Mouse (Mus musculus) kidney, embryonic 15.5 days (tissue): Measurements from ENCODE around the gene Orm1. TPM values are rescaled to one million over a fixed set of nuclear protein-coding genes. Genes with fewer than 3 reads are reported as not detected.
A peak's percentile ranks its signal among the peaks of the same experiment; 100 is the strongest.

Experiments used
- ATAC-seq: fragments of 200-750 bp; cut with Nextera tagmentation; replicated peaks from 2 replicates; pipeline ENCODE4 v1.8.0; 2017; ENCODE audit warnings: moderate TSS enrichment; ENCODE audit not compliant: low FRiP score
- H3K27ac ChIP-seq: fragments of 300-500 bp; sonication (generic); 2 replicates; pipeline ENCODE4 v1.5.1; 2015; ENCODE audit warnings: mild to moderate bottlenecking, inconsistent platforms
- H3K27me3 ChIP-seq: fragments of 300-500 bp; sonication (generic); 2 replicates; pipeline ENCODE4 v1.6.1; 2015; ENCODE audit warnings: inconsistent platforms
- H3K36me3 ChIP-seq: fragments of 300-500 bp; sonication (generic); 2 replicates; pipeline ENCODE4 v1.6.1; 2015; ENCODE audit warnings: inconsistent platforms
- H3K4me1 ChIP-seq: fragments of 300-500 bp; sonication (generic); 2 replicates; pipeline ENCODE4 v1.6.1; 2015; ENCODE audit warnings: inconsistent platforms
- H3K4me2 ChIP-seq: fragments of 300-500 bp; sonication (generic); 2 replicates; pipeline ENCODE4 v1.6.1; 2015; ENCODE audit warnings: moderate library complexity, mild to moderate bottlenecking, inconsistent platforms
- H3K4me3 ChIP-seq: fragments of 300-500 bp; sonication (generic); replicated peaks from 2 replicates; pipeline ENCODE4 v1.5.1; 2015; ENCODE audit warnings: mild to moderate bottlenecking, inconsistent platforms
- H3K9ac ChIP-seq: fragments of 300-500 bp; sonication (generic); 2 replicates; pipeline ENCODE4 v1.6.1; 2015; ENCODE audit warnings: mild to moderate bottlenecking, inconsistent platforms
- H3K9me3 ChIP-seq: fragments of 300-500 bp; sonication (generic); replicated peaks from 2 replicates; pipeline ENCODE4 v1.6.1; 2016; ENCODE audit warnings: inconsistent platforms
- WGBS: fragments of 180-500 bp; shearing (Covaris S2); methylation state at CpG from one replicate; pipeline ENCODE4 v1.1.7; 2015; ENCODE audit warnings: mixed read lengths; 5-methylcytosine and 5-hydroxymethylcytosine counted together
- polyA plus RNA-seq: library from polyadenylated mRNA; unstranded; fragments of >200 nt; fragmentation: Nextera tagmentation; extraction: Ambion mirVana; gene quantifications from 2 replicates; pipeline ENCODE4 v1.2.1, GENCODE M21; 2015

Gene Orm1
- polyA plus RNA-seq, 1 experiment from 2014 or later = not detected

GRCm38 (mm10) chr4:63359861-63360260 is 15.5 kb downstream of the Orm1 start:
- WGBS = 74% methylated on average over 6 of the region's 6 CpGs
- H3K27me3 ChIP-seq = no peaks in the 10 kb centered on the region
- no peaks in the 10 kb centered on the region for H3K9me3 ChIP-seq
- H3K27ac ChIP-seq = no peak overlapping the region
- no peaks in the 10 kb centered on the region for H3K36me3 ChIP-seq
- no peak for ATAC-seq
- no peak overlapping the region for H3K4me2 ChIP-seq
- no peak overlapping the region for H3K4me3 ChIP-seq
- no peaks in the 10 kb centered on the region for H3K4me1 ChIP-seq
- H3K9ac ChIP-seq = no peak overlapping the region

- H3K9ac ChIP-seq = no peak within 1 kb of the TSS
- H3K27me3 ChIP-seq = no peaks in the 10 kb centered on the region
- H3K27ac ChIP-seq = no peak within 1 kb of the TSS
- H3K4me3 ChIP-seq = no peak within 1 kb of the TSS
- peaks cover under 1% of the 10 kb centered on the region; the same call in 1 of the 2 replicates for H3K36me3 ChIP-seq
- H3K9me3 ChIP-seq = no peaks in the 10 kb centered on the region
- no peak for ATAC-seq
- H3K4me1 ChIP-seq = no peaks in the 10 kb centered on the region
- no peak within 1 kb of the TSS for H3K4me2 ChIP-seq
- 94% methylated on average over 5 of the region's 5 CpGs for WGBS
These were observed 17.8 kb downstream of the Orm1 start, which contains the start of gene Orm2 for GRCm38 (mm10) chr4:63362150-63362549. Gene Orm2, plus strand, starts transcription at chr4:63362449.

GRCm38 (mm10) chr4:63368577-63368976 is 24.2 kb downstream of the Orm1 start:
- peaks cover 54% of the 10 kb centered on the region for H3K36me3 ChIP-seq
- 18% methylated on average over 4 of the region's 4 CpGs for WGBS
- no peak overlapping the region for H3K27ac ChIP-seq
- no peaks in the 10 kb centered on the region for H3K4me1 ChIP-seq
- peak; percentile 20; the same call in 1 of the 2 replicates for ATAC-seq
- no peaks in the 10 kb centered on the region for H3K27me3 ChIP-seq
- H3K9ac ChIP-seq = no peak overlapping the region
- H3K9me3 ChIP-seq = no peaks in the 10 kb centered on the region
- no peak overlapping the region for H3K4me3 ChIP-seq
- no peak overlapping the region for H3K4me2 ChIP-seq

- Histone ChIP-seq H3K9me3 (no peaks in the 10 kb centered on the region), H3K4me3 (no peak overlapping the region), H3K36me3 (peaks cover 77% of the 10 kb centered on the region), H3K4me2 (no peak overlapping the region), H3K4me1 (no peaks in the 10 kb centered on the region), H3K27me3 (no peaks in the 10 kb centered on the region), H3K27ac (no peak overlapping the region), H3K9ac (no peak overlapping the region)
- 72% methylated on average over 7 of the region's 7 CpGs for WGBS
- no peak for ATAC-seq
These were observed 26.5 kb downstream of the Orm1 start for GRCm38 (mm10) chr4:63370897-63371296.

GRCm38 (mm10) chr4:63371890-63372289 is 27.5 kb downstream of the Orm1 start:
- Histone ChIP-seq H3K9me3 (no peaks in the 10 kb centered on the region), H3K4me2 (no peak overlapping the region), H3K4me3 (no peak overlapping the region), H3K36me3 (peaks cover 85% of the 10 kb centered on the region), H3K9ac (no peak overlapping the region), H3K27ac (no peak overlapping the region), H3K27me3 (no peaks in the 10 kb centered on the region), H3K4me1 (no peaks in the 10 kb centered on the region)
- ATAC-seq = no peak
- WGBS = 48% methylated on average over 3 of the region's 3 CpGs

- 88% methylated on average over 8 of the region's 8 CpGs for WGBS
- H3K27ac ChIP-seq = no peak overlapping the region
- no peaks in the 10 kb centered on the region for H3K27me3 ChIP-seq
- H3K9ac ChIP-seq = no peak overlapping the region
- no peaks in the 10 kb centered on the region for H3K9me3 ChIP-seq
- H3K4me2 ChIP-seq = no peak overlapping the region
- no peaks in the 10 kb centered on the region for H3K4me1 ChIP-seq
- H3K4me3 ChIP-seq = no peak overlapping the region
- H3K36me3 ChIP-seq = peaks cover 86% of the 10 kb centered on the region
- no peak; the same call in 1 of the 2 replicates for ATAC-seq
These were observed 29.0 kb downstream of the Orm1 start for GRCm38 (mm10) chr4:63373404-63373803.

GRCm38 (mm10) chr4:63374331-63374730 is 30.0 kb downstream of the Orm1 start:
- Histone ChIP-seq H3K9me3 (no peaks in the 10 kb centered on the region), H3K4me3 (no peak overlapping the region), H3K4me2 (no peak overlapping the region), H3K4me1 (no peaks in the 10 kb centered on the region), H3K36me3 (peaks cover 89% of the 10 kb centered on the region), H3K27ac (no peak overlapping the region), H3K27me3 (no peaks in the 10 kb centered on the region), H3K9ac (no peak overlapping the region)
- 0 out of 2 replicates have a peak, but pooled peaks have one; percentile 31 for ATAC-seq
- WGBS = 61% methylated on average over 12 of the region's 12 CpGs

- ATAC-seq = no peak
- Histone ChIP-seq H3K9me3 (no peaks in the 10 kb centered on the region), H3K27me3 (no peaks in the 10 kb centered on the region), H3K4me1 (no peaks in the 10 kb centered on the region), H3K27ac (no peak overlapping the region), H3K4me3 (no peak overlapping the region), H3K4me2 (no peak overlapping the region), H3K9ac (no peak overlapping the region), H3K36me3 (peaks cover 89% of the 10 kb centered on the region)
- 93% methylated on average over 1 of the region's 1 CpGs for WGBS
These were observed 31.0 kb downstream of the Orm1 start for GRCm38 (mm10) chr4:63375367-63375766.

- H3K4me1 ChIP-seq = no peaks in the 10 kb centered on the region
- ATAC-seq = no peak
- H3K4me3 ChIP-seq = no peak overlapping the region
- H3K36me3 ChIP-seq = peaks cover 96% of the 10 kb centered on the region
- no peaks in the 10 kb centered on the region for H3K9me3 ChIP-seq
- no peak overlapping the region for H3K4me2 ChIP-seq
- H3K27me3 ChIP-seq = no peaks in the 10 kb centered on the region
- WGBS = 76% methylated on average over 7 of the region's 7 CpGs
- no peak overlapping the region for H3K27ac ChIP-seq
- H3K9ac ChIP-seq = no peak overlapping the region
These were observed 33.1 kb downstream of the Orm1 start for GRCm38 (mm10) chr4:63377483-63377882.

GRCm38 (mm10) chr4:63382676-63383369 is 38.5 kb downstream of the Orm1 start:
- Histone ChIP-seq H3K9me3 (no peaks in the 10 kb centered on the region), H3K4me2 (no peak overlapping the region), H3K4me1 (no peaks in the 10 kb centered on the region), H3K27ac (no peak overlapping the region), H3K4me3 (no peak overlapping the region), H3K27me3 (no peaks in the 10 kb centered on the region), H3K36me3 (peaks cover 84% of the 10 kb centered on the region), H3K9ac (no peak overlapping the region)
- ATAC-seq = no peak
- 84% methylated on average over 4 of the region's 4 CpGs for WGBS

GRCm38 (mm10) chr4:63383474-63383873 is 39.1 kb downstream of the Orm1 start:
- no peak overlapping the region for H3K4me3 ChIP-seq
- no peak overlapping the region for H3K27ac ChIP-seq
- ATAC-seq = no peak
- H3K36me3 ChIP-seq = peaks cover 82% of the 10 kb centered on the region
- no peaks in the 10 kb centered on the region for H3K9me3 ChIP-seq
- H3K4me1 ChIP-seq = no peaks in the 10 kb centered on the region
- WGBS = 75% methylated on average over 12 of the region's 12 CpGs
- H3K9ac ChIP-seq = no peak overlapping the region
- H3K4me2 ChIP-seq = no peak overlapping the region
- no peaks in the 10 kb centered on the region for H3K27me3 ChIP-seq

- no peak for ATAC-seq
- Histone ChIP-seq H3K27me3 (no peaks in the 10 kb centered on the region), H3K4me1 (0 out of 2 replicates have a peak, but pooled peaks cover under 1% of the 10 kb centered on the region), H3K4me3 (no peak overlapping the region), H3K4me2 (no peak overlapping the region), H3K36me3 (peaks cover 74% of the 10 kb centered on the region), H3K9ac (no peak overlapping the region), H3K9me3 (no peaks in the 10 kb centered on the region), H3K27ac (no peak overlapping the region)
- 95% methylated on average over 4 of the region's 4 CpGs for WGBS
These were observed 39.9 kb downstream of the Orm1 start for GRCm38 (mm10) chr4:63384262-63384661.

- Histone ChIP-seq H3K27me3 (no peaks in the 10 kb centered on the region), H3K36me3 (peaks cover 65% of the 10 kb centered on the region), H3K4me1 (0 out of 2 replicates have a peak, but pooled peaks cover 2% of the 10 kb centered on the region), H3K4me2 (no peak overlapping the region), H3K4me3 (no peak overlapping the region), H3K27ac (no peak overlapping the region), H3K9me3 (no peaks in the 10 kb centered on the region), H3K9ac (no peak overlapping the region)
- WGBS = 86% methylated on average over 3 of the region's 3 CpGs
- no peak for ATAC-seq
These were observed 40.9 kb downstream of the Orm1 start for GRCm38 (mm10) chr4:63385253-63385652.
